Mouse (Mus musculus) right cerebral cortex, adult 2 months (tissue): ENCODE data around the gene A1cf.

Experiments
- DNase-seq, 2 experiments: peaks; one replicate each; pipeline ENCODE4 v3.0.0; 2021 to 2022; ENCODE audit warnings: low spot score in 2 of 2

The A1cf gene

DNA sequence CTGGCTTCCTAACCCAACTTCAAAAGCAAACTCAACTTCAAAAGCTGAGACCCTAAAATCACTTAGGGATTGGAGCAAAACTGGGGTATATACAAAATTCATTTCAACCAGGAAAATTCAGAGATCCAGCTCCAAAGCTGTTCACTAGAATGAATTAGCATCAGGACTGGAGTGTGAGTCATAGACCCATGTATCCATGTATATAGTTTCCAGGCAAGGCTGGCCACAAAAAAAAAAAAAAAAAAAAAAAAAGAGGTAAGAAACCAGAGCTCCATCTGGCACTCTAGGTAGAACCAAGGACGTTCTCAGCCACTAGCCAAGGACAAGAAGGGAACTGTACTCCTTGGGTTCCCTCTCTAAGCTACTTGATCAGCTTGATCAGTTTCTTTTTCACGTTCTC, 85.2 kb downstream of the A1cf start:
- DNase-seq = no peak

DNA sequence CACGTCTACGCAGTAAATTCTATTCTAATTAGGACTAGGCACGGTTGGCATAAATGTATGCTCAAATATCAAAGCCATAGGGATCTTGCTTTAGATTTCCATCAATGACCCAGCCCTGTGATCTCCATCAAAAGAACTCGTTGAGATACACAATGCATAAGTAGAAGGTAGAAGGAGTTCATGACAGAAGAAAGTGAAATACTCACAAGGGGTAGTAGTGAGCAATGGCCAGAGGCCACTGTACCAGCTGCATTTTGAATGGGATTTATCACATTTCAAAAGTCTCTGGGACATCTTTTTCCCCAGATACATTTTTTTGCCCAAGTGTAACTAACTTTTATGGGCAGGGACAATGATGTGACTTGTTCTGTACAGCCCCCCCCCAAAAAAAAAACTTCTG, 85.7 kb downstream of the A1cf start:
- no peak for DNase-seq

DNA sequence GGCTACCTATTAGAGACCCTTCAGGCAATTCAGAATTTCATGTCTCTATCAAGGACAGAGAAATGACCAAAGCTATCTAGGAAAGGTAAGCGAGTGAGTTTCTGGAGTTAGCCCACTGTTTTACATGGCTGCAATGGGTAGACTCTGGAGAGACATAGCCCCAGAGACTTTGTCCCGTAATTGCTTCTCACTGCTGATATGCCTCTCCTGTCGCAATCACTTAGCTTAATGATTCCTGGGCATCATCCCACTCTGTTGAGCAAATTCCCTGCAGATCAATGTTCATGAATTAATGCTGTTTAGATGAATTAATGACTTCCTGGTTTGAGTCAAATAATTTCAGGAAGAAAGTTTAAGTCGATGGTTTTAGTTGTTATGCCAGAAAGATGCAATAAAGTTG, 86.1 kb downstream of the A1cf start:
- DNase-seq = no peak

DNA sequence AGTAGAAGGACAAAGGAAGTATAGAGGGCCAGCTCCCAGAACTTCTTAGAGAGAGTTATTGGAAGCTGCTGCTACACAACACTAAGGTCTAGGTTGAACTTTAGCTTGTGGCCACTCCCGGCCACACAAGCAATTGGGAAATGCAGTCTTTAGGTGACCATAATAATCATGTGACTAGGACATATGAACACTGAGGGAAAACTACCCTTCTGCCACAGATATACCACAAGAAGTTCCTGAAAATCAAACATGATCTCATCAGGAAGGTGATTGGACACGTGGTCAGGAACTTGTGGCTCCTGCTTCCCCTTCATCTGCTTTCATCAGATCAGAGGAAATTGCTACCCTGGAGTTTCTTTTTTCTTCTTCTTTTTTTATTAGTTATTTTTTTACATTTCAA, 87.8 kb downstream of the A1cf start:
- no peak for DNase-seq

DNA sequence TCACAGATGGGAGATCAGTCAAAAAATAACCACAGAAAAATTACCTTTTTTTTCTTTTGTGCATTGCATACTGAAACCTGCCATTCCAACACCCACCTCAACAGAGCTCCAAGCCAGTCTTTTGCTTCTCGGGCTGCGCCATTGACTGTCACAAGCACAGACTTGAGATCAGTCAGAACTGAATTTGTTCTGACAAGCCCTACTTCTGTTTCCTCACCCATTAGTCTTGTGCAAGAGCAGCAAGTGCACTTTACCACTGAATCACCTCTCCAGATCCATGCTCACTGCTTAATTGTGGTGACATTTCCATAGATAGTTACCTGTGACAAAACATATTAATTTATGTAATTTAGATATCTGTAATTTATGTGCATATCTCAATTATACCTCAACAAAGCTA, 91.9 kb downstream of the A1cf start:
- no peak for DNase-seq

DNA sequence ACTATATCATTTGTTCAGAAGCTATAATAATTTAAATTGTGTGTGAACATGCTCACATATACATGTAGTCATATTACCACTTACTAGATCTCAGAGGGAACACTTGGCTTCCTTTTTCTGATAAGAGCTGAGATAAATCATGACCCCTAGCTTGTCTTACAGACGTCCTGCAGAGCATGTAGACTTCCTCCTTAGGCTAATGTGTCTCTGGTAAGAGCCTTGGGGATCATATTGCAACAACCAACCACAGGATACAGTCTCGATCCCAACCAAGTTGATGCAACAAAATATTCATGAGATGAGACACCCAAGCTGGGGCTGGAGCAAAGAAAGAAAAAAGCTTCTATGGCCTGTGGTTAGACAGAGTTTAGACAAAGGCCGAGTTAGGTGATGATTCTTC, 94.6 kb downstream of the A1cf start:
- no peak for DNase-seq

DNA sequence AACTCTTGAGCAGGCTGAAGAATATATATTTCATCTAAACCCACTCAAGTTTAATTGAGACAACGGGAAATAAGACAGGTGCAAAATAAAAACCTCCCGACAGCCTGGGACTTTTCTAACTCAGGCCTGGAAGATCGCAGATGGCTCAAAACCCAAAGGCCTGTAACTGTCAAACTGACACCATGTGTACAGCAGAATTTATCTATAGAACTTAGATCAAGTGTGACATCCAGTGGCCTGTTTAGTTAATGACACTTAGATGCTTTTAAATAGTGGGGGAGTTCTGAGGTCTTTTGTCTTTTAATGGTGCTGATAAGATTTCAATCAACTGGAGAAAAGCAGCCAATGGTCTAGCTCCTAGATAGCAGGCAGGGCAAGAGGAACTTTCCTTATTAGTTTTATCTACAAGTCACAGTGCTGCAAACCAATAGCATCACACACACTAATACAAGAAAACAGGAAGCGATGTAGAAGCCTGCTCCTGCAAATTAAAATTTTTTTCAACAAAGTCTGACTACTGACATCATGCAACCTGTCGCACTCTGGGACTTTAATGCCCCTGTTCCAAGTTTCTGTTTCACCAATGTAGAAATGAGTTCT, 99.5 kb downstream of the A1cf start:
- DNase-seq = no peak

DNA sequence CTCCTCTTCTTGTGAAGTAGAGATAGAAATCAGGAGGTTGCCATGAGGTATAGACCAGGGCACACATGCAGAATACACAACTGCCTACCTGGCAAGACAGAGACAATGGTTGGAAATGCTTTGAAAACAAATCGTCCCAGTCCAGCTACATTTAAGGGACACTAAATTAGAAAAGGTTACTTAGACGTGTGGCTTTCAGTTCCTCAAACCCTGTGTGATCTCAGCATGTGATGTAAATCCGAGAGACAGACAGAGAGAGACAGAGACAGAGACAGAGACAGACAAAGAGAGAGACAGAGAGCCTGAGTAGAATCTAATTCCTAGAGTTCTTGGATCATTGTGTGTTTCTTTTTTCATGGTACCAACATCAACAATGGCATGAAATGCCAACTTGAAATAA, 102.8 kb downstream of the A1cf start:
- no peak for DNase-seq

DNA sequence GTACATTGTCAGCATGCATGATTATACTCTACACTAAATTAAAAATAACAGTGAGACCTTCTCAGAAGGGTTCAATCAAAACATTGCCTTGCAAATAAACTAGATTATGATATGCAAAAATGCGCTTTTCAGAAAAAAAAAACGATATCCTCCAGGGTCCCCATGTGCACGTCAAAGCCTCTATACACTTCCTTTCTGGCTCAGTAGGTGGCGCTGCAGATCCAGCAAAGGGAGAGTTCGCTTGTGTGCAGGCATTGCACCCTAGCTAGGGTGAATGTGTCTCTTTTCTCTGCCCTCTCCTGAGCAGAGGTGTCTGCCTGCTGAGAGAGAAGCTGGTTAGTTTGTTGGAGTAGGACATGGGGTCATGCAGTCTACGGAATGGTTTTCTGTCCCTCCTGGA, 103.4 kb downstream of the A1cf start:
- DNase-seq = peak; percentile 86 to 88

DNA sequence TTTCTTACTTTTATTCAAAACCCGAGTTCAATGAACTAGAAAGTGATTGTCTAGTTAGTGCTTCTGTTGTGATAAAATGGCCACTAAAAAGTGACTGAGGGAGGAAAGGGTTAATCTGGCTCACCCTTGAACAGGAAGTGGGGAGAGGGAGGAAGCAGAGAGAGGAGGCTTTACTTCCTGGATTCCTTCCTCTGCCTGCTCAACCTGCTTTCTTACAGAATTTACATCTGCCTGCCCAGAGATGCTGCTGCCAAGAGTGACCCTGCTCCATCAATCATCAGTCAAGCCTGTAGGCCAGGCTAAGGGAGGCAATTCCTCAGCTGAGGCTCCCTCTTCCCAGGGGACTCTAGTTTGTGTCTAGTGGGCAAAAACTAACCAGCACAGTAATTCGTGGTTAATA, 107.3 kb downstream of the A1cf start:
- DNase-seq = no peak

DNA sequence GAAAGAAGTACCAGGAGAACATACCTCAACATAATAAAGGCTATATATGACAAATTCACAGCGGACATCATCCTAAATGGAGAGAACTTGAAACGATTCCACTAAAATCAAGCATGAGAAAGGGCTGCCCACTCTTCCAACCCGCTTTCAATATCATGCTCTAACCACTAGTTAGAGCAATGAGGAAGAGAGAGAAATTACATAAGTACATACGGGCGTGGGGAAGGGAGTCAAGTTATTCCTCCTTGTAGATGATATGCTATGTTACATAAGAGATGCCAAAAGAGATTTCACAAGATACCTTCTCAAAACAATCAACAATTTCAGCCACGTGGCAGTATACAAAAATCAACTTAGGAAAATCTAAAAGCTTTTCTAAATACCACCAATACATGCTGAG, 122.5 kb downstream of the A1cf start:
- no peak for DNase-seq

DNA sequence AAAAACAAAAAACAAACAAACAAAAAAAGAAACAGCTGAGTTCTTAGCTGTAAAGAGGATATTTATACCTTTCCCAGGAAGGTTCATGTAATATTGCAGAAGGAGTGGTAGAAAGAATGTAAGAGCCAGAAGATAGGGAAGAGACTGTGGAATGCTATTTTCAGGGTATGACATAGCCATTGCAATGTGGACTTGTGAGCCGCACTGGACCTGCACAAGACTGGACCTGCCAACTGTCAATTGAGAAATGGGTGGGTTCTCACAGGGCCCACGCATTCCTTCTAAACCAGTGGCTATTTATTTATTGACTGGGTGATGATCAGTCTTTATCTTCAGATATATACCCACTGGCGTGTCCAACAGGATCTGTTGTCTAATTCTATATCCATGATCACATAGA, 128.4 kb downstream of the A1cf start:
- no peak for DNase-seq
